19 mouse cellular contexts compared by ENCODE assay signal in genomic region chr17:31791656-31792055, GRCm38 (mm10).
A peak's percentile ranks its signal among the peaks of the same experiment; 100 is the strongest.
DNase-seq lines count a peak whose midpoint lies in the region; ATAC-seq and TF ChIP-seq lines count a peak whose summit lies in the region.
"Had no signal": no experiment of that assay in that cellular context is flagged by ENCODE, and none has a peak within 500 bp of the region (broad histone marks: within the 10 kb centered on the region; RNA-seq: fewer than 3 reads in every experiment).

No protein-coding gene starts in this region.

- DNase-seq in hindbrain, embryonic 10.5 days (ENCODE audit: low spot score): no peak
- peak; percentile 22 for DNase-seq in ES-CJ7 (ENCODE audit: low read depth, low spot score)
- DNase-seq in embryonic facial prominence, embryonic 10.5 days (ENCODE audit: low spot score): no peak
- no peak for DNase-seq in thymus, postnatal 25 days
- DNase-seq in embryo, embryonic 10 days (ENCODE audit: low spot score): no peak
- DNase-seq: adrenal gland, adult 2 months; adrenal gland, postnatal 25 days; cerebellum, adult 8-10 months; cerebellum, postnatal 14 days; gastrocnemius, postnatal 14 days; heart, adult 2 months; heart, postnatal 36 days; kidney, adult 2 months had no signal

- no peak for TF ChIP-seq CTCF in E14TG2a.4 (conservative IDR thresholded peaks at IDR 0.05; ENCODE audit: low read length)

- no peak overlapping the region for H3K4me3 ChIP-seq in hindbrain, embryonic 10.5 days
- no peak overlapping the region for H3K4me3 ChIP-seq in hindbrain, embryonic 13.5 days
- 0 out of 2 replicates have a peak overlapping the region, but pooled peaks have one; percentile 65 for H3K4me3 ChIP-seq in E14TG2a.4 (replicated peaks; ENCODE audit: low read length)
- H3K4me3 ChIP-seq in embryonic facial prominence, embryonic 10.5 days: no peak overlapping the region
- H3K4me3 ChIP-seq: forebrain, embryonic 15.5 days; heart, adult 2 months; heart, embryonic 13.5 days had no signal

- H3K4me1 ChIP-seq in hindbrain, embryonic 10.5 days (replicated peaks): peaks cover 61% of the 10 kb centered on the region
- H3K4me1 ChIP-seq in hindbrain, embryonic 13.5 days (replicated peaks): peaks cover 45% of the 10 kb centered on the region
- peaks cover 69% of the 10 kb centered on the region for H3K4me1 ChIP-seq in E14TG2a.4 (replicated peaks; ENCODE audit: low read depth, low read length)
- H3K4me1 ChIP-seq in embryonic facial prominence, embryonic 10.5 days: peaks cover 60% of the 10 kb centered on the region

- H3K27me3 ChIP-seq in hindbrain, embryonic 10.5 days (ENCODE audit: insufficient read depth, poor library complexity, severe bottlenecking): peaks cover 22% of the 10 kb centered on the region; the same call in 1 of the 2 replicates
- 0 out of 2 replicates have a peak, but pooled peaks cover 8% of the 10 kb centered on the region for H3K27me3 ChIP-seq in hindbrain, embryonic 13.5 days
- H3K27me3 ChIP-seq in E14TG2a.4 (ENCODE audit: insufficient read depth, low read length): no peaks in the 10 kb centered on the region
- H3K27me3 ChIP-seq in embryonic facial prominence, embryonic 10.5 days (replicated peaks; ENCODE audit: low read depth, poor library complexity, severe bottlenecking): peaks cover 25% of the 10 kb centered on the region; the same call in 1 of the 2 replicates
- H3K27me3 ChIP-seq: forebrain, embryonic 15.5 days had no signal

- H3K27ac ChIP-seq in hindbrain, embryonic 10.5 days: peak overlapping the region; percentile 87
- H3K27ac ChIP-seq in hindbrain, embryonic 13.5 days: no peak overlapping the region
- 0 out of 2 replicates have a peak overlapping the region, but pooled peaks have one; percentile 5 for H3K27ac ChIP-seq in embryonic facial prominence, embryonic 10.5 days (replicated peaks)

- ATAC-seq in hindbrain, embryonic 13.5 days (ENCODE audit: low FRiP score): no peak
- ATAC-seq: intestine, embryonic 16.5 days had no signal

- WGBS in hindbrain, embryonic 10.5 days: 93% methylated on average over 17 of the region's 17 CpGs
- WGBS in hindbrain, embryonic 13.5 days: 94% methylated on average over 17 of the region's 17 CpGs
- 95% methylated on average over 17 of the region's 17 CpGs for WGBS in embryonic facial prominence, embryonic 10.5 days

- no peak overlapping the region for H3K9ac ChIP-seq in hindbrain, embryonic 13.5 days

- H3K36me3 ChIP-seq in hindbrain, embryonic 10.5 days: no peaks in the 10 kb centered on the region
- no peaks in the 10 kb centered on the region for H3K36me3 ChIP-seq in hindbrain, embryonic 13.5 days
- H3K36me3 ChIP-seq in E14TG2a.4 (ENCODE audit: insufficient read depth, low read length): no peaks in the 10 kb centered on the region
- no peaks in the 10 kb centered on the region for H3K36me3 ChIP-seq in embryonic facial prominence, embryonic 10.5 days (replicated peaks)
- H3K36me3 ChIP-seq: forebrain, embryonic 15.5 days; heart, embryonic 13.5 days had no signal

- no peak overlapping the region for H3K4me2 ChIP-seq in hindbrain, embryonic 13.5 days
- H3K4me2 ChIP-seq: forebrain, embryonic 15.5 days; hindbrain, embryonic 14.5 days had no signal

- H3K9me3 ChIP-seq in hindbrain, embryonic 10.5 days: no peaks in the 10 kb centered on the region
- no peaks in the 10 kb centered on the region for H3K9me3 ChIP-seq in hindbrain, embryonic 13.5 days
- peaks cover 3% of the 10 kb centered on the region; the same call in 1 of the 2 replicates for H3K9me3 ChIP-seq in E14TG2a.4 (ENCODE audit: low read length)
- no peaks in the 10 kb centered on the region for H3K9me3 ChIP-seq in embryonic facial prominence, embryonic 10.5 days
- H3K9me3 ChIP-seq: forebrain, embryonic 15.5 days; heart, embryonic 13.5 days had no signal
